Mouse (Mus musculus) fat pad, adult 2 months (tissue): ENCODE results near the gene Rcsd1.

Experiments
- DNase-seq: peaks from one replicate; pipeline ENCODE4 v3.0.0-alpha.2; 2011; ENCODE audit warnings: low read depth, low spot score; ENCODE audit errors: extremely low read depth

Rcsd1 gene

DNA sequence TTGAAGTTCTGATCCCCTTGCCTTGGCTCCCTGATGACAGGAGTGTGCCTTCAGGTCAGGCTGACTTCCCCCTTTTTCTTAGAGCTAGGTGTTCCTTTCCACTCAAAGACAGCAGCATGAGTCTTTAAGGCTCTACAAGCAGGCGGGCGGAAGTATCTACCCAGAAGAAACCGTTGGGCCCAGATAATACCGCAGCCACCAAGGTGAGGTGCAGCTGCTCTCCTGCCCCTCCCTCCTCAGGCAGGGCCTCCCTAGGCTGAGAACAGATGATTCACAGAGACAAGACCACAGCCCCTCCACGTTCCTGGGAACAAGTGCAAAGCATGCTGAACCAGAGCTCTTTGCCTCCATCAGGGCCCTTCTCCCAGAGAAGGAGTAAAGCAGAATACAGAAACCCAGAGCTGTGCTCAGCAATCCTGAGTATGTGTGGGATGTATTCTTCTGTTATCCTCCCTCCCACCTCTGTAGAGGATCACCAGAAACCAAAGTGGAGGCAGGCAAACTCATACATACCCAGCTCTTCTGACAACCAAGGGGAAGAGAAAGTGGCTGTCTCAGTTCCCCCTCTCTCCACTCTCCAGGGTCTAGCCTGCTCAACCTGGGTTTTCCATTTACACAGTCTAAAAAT, at the start of gene Rcsd1:
Gene Rcsd1 (minus strand): TSS at position 129 of the 628 bp plus-strand sequence.
- no peak for DNase-seq

DNA sequence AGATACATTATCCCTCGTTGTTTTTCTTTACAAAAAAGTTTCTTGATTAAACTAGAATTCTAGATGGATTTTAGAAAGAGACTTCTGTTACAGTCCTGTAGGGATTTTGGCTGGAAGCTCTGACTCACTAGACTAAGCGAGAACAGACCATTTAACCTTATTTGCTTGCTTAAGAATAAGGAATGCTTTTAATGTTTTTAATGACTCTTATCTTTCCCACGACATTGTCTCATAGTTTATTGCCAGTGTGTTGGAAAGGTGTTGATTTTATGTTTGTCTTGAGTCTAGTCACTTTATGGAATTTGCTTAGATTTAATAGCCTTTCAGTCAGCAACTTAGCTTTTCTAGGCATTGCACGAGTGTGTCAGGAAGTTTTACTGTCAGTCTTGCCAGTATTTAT, 45.6 kb upstream of the Rcsd1 start:
- DNase-seq, result no peak

DNA sequence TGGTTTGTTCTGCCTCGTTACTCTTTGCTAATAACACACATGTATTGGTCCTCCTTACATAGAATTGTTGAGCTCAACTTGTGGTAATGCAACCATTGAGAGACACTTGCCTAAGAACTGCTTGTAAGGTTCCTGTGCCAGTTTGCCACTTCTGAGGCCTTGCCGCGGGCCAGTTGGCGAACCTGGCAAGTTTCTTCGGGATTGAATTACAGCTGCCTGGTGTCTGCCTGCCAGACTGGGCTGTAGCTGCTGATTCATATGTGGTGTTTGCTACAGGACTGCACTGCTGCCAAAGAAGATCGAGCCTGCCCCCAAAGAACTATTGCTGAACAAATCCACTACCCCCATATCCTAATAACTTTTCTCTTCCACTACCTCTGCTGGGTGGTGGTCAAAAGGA, 44.6 kb upstream of the Rcsd1 start:
- DNase-seq, result peak; percentile 81

DNA sequence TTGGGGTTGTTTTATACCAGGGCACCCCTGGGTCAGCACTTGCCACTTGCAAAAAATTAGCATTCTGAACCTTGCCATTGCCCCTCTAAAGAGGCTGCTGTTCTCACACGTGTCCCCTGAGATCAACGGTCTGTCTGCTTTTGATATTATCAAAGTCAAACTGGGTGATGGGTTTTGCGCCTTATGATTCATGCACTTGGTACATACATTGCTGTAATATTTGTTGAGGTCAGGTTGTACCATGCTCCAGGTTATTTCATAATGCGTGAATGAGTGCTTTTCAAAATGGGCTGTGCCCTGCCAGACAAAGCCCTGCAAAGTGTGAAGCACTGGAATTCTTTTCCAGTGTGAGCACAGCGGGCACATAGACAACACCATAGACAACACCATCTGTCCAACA, 42.3 kb upstream of the Rcsd1 start:
- DNase-seq, result no peak

DNA sequence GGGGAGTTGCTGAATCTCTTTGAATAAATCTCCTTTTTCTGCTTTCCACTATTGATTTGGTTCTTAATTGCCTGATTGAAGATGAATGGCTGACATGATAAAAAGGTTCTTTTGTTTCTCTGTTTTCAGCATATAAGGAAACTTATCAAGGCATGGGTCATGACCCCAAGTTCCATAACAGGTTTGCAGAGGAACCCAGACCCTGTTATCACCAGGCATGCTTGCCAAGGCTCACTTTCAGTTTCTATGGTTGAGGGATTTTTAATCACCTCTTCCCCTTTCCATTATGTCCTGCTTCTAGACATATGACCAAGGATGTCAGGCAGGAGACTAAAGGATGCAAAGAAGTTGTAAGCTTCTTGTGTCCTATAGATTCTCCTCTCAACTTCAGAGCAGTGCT, 41.6 kb upstream of the Rcsd1 start:
- DNase-seq, result no peak

DNA sequence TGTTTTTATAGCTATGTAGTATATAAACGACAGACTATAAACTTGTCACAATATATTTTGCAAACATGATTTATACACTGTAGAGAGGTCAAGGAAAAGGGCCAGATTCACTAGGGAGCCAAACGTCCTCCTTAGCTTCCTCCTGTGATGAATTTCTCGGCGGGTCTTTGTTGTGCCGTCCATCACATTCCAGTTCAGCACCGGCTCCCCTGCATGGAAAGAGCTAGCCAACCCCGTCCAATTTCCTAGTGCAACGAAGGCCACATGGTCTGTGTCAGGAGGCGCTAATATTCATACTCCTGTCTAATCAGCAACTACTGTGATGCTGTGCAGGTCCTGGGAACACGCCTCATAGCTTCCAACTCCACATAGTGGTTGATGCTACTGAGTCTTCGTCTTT, 38.5 kb upstream of the Rcsd1 start:
- no peak for DNase-seq

DNA sequence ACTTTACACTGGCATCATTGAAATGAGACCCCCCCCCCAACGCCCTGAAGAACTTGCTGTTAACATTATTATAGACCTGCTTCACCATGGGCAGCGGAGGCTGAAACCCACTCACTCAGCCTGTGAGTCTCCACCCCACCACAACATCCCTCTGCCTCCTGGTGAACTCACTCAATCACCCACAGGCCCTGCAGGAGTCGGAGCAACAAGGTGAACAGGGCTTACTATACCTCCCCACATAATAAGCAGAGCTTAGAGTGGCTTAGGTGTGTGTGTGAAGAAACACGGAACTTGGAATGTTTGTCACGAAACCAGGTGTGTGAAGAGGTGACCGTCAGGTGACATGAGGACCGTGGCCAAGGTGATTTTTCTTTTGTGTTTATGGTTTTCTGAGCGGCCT, 32.4 kb upstream of the Rcsd1 start:
- no peak for DNase-seq

DNA sequence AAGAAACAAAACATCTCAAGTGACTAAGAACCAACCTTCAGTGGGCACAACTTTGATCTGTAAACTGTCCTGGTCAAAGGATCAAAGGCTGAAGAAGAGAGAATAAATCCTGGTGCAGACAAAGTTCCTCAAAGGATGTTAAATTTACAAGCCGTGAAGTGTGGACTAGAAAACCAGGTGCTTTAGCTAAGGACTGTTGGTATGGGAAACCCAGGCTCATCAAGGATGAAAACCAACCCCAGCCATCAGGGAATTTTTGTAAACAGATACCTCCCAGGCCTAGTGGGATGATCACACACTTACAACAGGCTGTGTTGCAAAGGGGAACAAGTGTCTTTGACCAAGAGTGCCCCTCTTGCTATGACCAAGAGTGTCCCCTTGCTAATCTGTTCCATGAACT, 29.4 kb upstream of the Rcsd1 start:
- no peak for DNase-seq

DNA sequence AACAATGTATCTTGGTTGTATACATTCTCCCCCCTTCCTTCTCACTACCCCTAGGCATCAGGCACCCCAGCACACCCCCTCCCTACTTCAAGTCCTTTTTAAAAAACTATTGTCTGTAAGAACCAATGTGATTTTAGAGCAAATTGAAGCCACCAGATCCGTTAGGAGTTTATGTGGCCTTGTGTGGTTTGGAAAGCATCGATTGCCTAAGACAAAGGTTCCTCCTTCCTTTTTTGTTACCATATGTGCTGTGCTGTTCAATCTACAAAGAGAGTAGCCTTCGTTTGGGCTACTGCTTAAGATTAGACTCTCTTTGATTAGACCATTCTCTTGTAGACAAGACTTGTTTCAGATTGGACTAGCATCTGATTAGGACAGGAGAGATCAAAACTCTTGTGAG, 28.3 kb upstream of the Rcsd1 start:
- no peak for DNase-seq

DNA sequence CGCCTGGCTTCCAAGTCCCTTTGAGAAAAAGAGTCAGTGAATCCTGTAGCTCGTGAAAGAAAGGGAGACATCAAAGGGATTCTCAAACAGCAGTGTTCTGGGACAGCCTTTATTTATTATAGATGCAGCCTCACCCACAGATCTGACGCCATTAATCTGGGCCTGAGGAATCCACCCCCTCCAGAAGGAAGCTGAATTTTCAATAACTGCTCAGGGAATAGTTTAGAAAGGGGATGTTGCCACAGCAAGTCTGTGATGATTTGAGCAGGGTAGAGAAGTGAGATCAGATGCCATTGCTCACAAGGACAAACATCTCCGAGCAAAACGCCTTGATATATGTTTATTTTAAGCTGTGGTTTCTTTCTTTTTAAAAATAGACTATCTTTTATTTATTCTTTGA, 27.9 kb upstream of the Rcsd1 start:
- no peak for DNase-seq

DNA sequence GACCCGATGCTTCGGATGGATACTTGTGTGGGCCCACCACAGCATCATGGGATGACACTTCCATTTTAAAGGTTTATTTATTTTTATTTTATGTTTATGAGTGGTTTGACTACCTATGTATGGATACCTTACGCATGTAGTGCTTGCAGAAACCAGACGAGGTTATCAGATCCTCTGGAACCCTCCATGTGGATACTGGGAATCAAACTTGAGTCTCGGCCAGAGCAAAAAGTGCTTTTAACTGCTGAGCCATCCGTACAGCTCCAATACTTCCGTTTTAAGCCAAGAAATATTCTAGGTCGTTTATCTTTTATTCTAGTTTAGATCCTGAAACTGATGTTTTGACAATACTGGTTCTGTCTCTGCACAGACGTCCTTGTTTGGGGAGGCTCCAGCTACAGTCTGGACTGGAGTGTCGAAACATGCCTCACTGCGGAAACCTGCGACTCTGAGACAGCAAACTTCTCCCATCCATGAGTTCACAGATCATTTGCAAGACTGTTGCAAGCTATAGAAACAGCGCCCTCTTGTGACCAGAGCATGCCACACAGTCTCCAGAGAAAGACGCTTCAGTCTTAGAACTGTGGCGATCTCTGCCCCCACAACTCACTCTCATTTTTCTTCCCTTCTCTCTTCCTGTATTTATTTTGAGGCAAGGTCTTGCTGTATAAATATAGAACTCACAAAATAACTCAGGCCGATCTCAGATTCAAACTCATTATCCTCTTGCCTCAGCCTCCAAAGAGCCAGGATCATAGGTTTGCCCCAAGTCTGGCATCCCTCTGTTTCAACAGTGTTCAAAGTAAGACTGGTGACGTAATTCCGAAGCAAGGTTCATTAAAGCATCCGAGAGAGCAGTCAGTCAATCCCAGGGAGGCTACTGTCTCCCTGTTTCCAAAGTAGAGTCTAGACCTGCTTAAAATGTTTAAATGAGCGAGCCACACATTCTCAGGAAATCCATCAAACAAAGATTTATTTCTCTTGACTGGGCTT, 26.6 kb upstream of the Rcsd1 start:
- no peak for DNase-seq

DNA sequence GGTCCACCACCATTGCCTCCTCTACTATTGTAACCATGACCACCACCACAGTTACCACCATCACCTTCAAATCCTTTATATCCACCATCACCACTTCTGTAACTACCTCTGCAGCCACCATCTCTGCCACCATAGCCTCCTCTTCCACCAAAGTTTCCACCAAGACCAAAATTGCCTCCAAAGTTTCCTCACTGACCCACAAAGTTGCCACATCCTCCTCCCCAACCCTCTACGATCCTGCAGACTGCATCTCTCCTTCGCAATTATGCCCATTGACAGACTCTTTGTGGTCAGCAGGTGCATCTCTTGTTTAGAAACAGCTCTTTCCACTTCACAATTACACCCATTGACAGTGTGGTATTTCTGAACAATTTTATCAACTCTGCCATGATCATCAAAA, 25.3 kb upstream of the Rcsd1 start:
- DNase-seq, result no peak

DNA sequence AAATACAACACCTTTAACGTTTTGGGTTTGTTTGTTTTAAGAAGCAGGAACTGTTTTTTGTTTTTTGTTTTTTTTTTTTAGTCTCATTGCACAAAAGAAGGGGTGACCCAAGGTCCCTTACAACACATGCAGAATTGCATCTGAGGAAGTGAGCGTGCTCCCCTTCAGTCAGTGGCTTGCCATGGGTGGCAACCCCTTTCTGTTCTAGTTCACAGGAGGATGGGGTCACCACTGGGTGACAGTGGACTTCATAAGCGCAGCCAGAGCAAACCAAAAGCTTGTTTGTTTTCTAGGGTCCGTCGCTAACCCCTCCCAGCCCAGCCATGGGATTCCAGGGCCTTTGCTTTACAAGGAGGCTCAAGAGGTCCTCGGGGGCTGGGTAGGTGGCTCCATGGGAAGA, 22.0 kb upstream of the Rcsd1 start:
- no peak for DNase-seq

DNA sequence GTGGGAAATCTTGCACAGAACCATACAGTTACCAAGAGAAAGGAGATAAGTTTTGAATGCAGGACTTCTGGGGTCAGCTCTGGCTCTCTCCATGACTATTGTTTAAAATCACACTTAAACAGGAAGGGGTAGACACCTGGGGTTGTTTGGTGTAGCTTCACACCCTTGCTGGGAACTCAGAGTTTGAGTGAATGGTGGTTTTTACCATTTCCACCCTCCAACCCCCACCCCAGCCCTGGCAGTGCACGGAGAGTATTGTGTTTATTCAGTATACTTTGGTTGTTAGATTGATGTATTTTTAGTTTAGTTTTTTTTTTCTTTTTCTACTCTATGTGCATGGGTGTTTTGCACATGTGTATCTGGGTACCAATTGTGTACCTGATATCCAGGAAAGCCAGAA, 20.6 kb upstream of the Rcsd1 start:
- DNase-seq, result no peak

DNA sequence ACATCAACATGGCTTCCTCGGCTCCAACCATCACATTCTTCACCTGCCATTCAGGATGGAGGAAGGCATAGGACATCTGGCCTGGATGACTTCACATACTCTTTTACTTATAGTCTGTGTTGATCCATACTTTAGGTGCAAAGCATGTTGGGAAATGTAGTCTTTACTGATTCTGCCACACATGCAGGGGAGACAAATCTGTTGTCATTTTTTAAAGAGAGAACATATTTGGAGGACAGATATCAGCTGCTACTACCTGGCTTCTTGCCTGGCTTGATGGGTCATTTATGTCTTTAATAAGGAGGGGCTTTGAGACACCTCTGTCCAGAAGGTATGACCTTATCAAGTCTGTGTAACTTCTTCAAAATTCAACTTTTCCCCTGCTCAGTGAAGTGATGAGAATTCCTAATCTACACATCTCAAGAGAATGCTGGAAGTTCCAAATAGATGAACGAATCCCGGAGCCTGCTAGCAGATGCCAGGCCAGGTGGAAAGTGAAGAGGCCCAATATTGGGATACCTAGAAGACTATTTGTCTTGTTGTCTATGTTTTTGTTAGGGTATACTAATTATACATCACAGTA, 18.6 kb upstream of the Rcsd1 start:
- no peak for DNase-seq

DNA sequence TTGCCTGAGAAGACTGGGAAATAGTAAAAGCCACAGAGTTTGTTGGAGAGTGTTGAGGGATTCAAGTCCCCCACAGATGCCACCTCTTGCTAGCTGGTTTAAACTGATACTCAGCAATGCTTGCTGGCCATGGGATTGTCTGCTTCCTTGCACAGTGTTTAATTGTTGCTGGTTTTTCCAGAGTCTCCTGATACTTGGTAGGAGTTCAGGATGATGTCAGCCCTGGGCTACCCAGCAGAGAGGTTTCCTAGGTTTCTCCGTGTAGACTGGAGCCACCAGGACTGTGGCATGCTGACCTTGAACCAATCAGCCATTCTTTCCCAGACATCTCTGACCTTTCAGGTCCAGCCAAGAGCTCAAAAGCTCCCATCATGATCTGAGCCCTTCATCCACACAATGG, 17.4 kb upstream of the Rcsd1 start:
- DNase-seq, result no peak

DNA sequence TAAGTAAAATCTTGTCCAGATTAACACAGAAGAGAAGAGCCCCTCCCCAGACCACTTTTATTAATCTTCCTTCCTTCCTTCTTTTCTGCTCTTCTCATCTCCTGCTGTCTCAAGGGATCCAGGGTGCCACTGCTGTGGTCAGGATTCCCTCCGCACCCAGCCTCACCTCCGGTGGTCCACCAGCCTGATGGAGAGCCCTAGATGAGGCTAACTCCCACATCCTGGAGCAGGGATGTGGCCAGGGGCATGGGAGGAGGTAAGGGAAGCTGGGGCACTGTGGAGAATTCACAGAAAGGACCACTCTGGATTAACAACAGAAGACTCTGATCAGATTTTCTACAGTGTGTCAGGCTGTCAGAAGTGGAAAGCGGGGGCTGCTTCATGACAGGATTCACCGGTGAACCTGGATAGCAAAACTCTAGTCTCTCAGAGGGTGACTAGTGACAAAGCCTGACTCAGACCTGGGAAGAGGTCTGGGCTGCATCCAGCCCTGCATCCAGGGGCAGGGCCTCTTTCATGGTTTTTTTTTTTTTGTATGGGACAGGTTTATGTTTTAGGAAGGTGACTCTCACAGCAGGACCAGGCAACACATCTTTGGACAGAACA, 15.6 kb upstream of the Rcsd1 start:
- DNase-seq, result no peak

DNA sequence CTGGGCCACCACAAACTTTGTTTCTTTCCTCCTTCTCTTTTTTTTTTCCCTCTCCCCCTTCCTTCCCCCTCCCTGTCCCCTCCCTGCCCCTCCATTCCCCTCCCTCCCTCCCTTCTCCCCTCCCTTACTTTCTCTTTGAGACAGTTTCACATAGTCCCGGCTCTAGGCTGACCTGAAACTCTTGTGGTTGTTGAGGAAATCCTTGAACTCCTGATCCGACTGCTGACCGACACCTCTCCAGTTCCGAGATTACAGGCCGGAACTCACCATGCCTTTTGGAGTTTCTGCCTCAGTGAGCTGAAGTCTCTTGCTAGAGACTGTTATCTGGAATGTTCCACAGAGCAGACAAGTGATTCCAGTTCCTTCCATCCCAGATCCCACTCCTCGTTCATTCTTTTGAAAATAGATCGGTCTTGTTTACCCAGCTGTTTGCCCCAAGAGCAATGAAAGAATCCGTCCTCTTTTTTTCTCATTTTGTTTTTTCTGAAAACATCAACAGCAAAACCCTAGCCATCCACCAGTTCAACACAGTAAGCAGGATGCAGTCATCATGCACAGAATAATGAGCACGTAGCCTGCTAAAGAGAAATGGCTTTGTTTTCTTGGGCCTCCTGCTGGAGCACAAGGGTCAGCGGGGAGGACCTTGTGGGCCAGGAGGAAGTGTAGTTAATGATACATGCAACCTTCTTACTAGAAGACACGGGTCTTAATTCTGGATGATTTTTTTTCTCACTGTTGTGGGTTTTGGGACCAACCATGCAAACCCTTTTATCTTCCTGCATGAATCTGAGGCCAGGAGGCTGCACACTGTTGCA, 14.9 kb upstream of the Rcsd1 start:
- DNase-seq, result no peak

DNA sequence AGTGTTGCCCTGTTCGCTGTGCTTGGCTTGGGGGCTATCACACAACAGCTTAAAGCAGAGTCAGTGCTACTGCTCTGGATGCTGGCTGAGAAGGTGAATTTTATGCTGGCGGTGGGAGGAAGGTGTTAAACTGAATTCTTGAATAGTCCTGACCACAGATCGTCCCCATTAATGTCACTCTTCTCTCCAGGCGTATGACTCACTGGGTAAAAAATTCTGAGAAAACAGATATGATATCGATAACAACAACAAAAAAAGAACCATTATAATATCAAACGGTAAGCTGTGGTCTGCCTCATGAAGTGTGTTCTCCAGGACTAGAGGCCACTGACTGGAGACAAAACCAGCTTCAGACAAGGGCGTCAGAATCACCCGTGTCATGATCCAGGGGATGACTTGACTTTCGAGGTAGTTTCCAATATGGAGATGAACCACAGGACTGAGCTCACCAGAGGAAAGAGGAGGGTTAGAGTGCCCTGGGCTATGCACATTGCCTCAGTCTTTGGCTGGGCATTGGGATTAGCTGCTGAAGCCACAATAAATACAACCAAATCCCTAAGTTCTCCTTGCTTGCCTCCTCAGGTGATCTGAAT, 13.1 kb upstream of the Rcsd1 start:
- DNase-seq, result no peak

DNA sequence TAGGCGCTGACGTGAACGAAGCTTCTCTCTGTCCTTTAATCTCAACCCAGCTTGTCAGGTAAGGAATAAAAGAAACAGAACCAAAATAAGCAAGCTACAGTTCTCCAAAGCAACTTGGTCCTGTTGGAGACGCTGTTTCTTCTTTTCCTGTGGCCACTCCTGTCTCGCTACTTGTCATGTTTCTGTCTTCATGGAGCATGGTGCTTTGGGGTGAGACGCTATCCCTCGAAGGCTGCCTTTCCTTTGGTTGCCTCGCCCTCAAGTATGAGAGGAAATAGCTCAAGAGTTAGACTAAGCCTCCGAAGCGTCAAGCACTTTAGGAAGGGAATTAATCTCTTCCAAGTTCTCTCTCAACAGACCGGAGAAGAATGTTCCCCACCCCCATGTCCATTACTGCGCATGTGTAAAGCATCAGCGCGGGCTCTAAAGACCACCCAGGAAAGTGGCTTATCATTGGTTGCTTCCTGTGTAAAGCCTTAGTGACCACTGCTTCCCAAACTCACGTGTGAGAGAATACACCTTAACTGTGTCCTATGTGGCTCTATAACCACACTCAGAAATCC, 9.1 kb upstream of the Rcsd1 start:
- no peak for DNase-seq
